Mouse (Mus musculus) G1E (cell line): Measurements from ENCODE around the gene Rergl.

ENCODE experiments used
- CTCF ChIP-seq: IDR thresholded peaks from 2 replicates; pipeline ENCODE4 v1.5.1; 2012; ENCODE audit warnings: low read depth, low read length, inconsistent platforms, mixed read lengths
- GATA1 ChIP-seq: IDR thresholded peaks from 2 replicates; pipeline ENCODE4 v1.6.1; 2012; ENCODE audit warnings: borderline replicate concordance, low read length, inconsistent platforms, mixed read lengths
- GATA2 ChIP-seq: IDR thresholded peaks from 2 replicates; pipeline ENCODE4 v1.6.1; 2012; ENCODE audit warnings: low read depth, low read length, inconsistent platforms, borderline replicate concordance
- POLR2AphosphoS5 ChIP-seq: IDR thresholded peaks from 2 replicates; pipeline ENCODE4 v1.6.1; 2012; ENCODE audit warnings: low read depth, low read length, inconsistent platforms; ENCODE audit not compliant: insufficient replicate concordance
- TAL1 ChIP-seq: conservative IDR thresholded peaks from 2 replicates; pipeline ENCODE4 v1.6.1; 2012; ENCODE audit warnings: low read depth, low read length, inconsistent platforms, mixed read lengths

GRCm38 (mm10) chr6:139524288-139524687, 22.5 kb upstream of the Rergl start:
- TF ChIP-seq CTCF (no peak), GATA2 (no peak), POLR2AphosphoS5 (no peak), GATA1 (no peak), TAL1 (no peak)
